Mouse (Mus musculus): ENCODE measurements around the gene Sh3pxd2a. TPM values are rescaled to one million over a fixed set of nuclear protein-coding genes. Genes with fewer than 3 reads are reported as not detected.

Sh3pxd2a gene
- polyA plus RNA-seq (2012; ENCODE audit: insufficient read depth, insufficient read length, missing spikeins), result 86.1 and 119 TPM in 2 replicates

- H3K4me3 ChIP-seq (ENCODE audit: insufficient read depth, low read depth, low read length), result peak within 1 kb of the TSS; percentile 68
- peak within 1 kb of the TSS; percentile 64 for H3K27ac ChIP-seq (replicated peaks; ENCODE audit: low read depth, low read length)
- peaks cover 18% of the 10 kb centered on the region for H3K4me1 ChIP-seq (ENCODE audit: control insufficient read depth, insufficient read depth, insufficient read length, low read length)
These were observed at the start of gene Sh3pxd2a for GRCm38 (mm10) chr19:47464304-47465241. Gene Sh3pxd2a, minus strand, starts transcription at chr19:47464401.

GRCm38 (mm10) chr19:47513618-47513897, 49.4 kb upstream of the Sh3pxd2a start:
- Histone ChIP-seq H3K27ac (replicated peaks; ENCODE audit: low read depth, low read length) (no peak overlapping the region), H3K4me1 (ENCODE audit: control insufficient read depth, insufficient read depth, insufficient read length, low read length) (peaks cover 23% of the 10 kb centered on the region), H3K4me3 (ENCODE audit: insufficient read depth, low read depth, low read length) (no peak overlapping the region)

- H3K4me3 ChIP-seq (ENCODE audit: insufficient read depth, low read depth, low read length), result no peak overlapping the region
- H3K27ac ChIP-seq (replicated peaks; ENCODE audit: low read depth, low read length), result no peak overlapping the region
- H3K4me1 ChIP-seq (ENCODE audit: control insufficient read depth, insufficient read depth, insufficient read length, low read length), result peaks cover 23% of the 10 kb centered on the region
These were observed 48.8 kb upstream of the Sh3pxd2a start for GRCm38 (mm10) chr19:47512794-47513617.

- Histone ChIP-seq H3K27ac (replicated peaks; ENCODE audit: low read depth, low read length) (peak overlapping the region; percentile 59), H3K4me1 (ENCODE audit: control insufficient read depth, insufficient read depth, insufficient read length, low read length) (peaks cover 23% of the 10 kb centered on the region), H3K4me3 (ENCODE audit: insufficient read depth, low read depth, low read length) (no peak overlapping the region)
These were observed 47.8 kb upstream of the Sh3pxd2a start for GRCm38 (mm10) chr19:47511958-47512357.

- Histone ChIP-seq H3K27ac (replicated peaks; ENCODE audit: low read depth, low read length) (peak overlapping the region; percentile 90), H3K4me1 (ENCODE audit: control insufficient read depth, insufficient read depth, insufficient read length, low read length) (peaks cover 23% of the 10 kb centered on the region), H3K4me3 (ENCODE audit: insufficient read depth, low read depth, low read length) (peak overlapping the region; percentile 14; the same call in 1 of the 2 replicates)
These were observed 47.1 kb upstream of the Sh3pxd2a start for GRCm38 (mm10) chr19:47511294-47511675.

- Histone ChIP-seq H3K27ac (replicated peaks; ENCODE audit: low read depth, low read length) (peak overlapping the region; percentile 90), H3K4me1 (ENCODE audit: control insufficient read depth, insufficient read depth, insufficient read length, low read length) (peaks cover 23% of the 10 kb centered on the region), H3K4me3 (ENCODE audit: insufficient read depth, low read depth, low read length) (peak overlapping the region; percentile 14; the same call in 1 of the 2 replicates)
These were observed 46.5 kb upstream of the Sh3pxd2a start for GRCm38 (mm10) chr19:47510473-47511293.

- peaks cover 23% of the 10 kb centered on the region for H3K4me1 ChIP-seq (ENCODE audit: control insufficient read depth, insufficient read depth, insufficient read length, low read length)
- H3K4me3 ChIP-seq (ENCODE audit: insufficient read depth, low read depth, low read length), result no peak overlapping the region
- peak overlapping the region; percentile 90 for H3K27ac ChIP-seq (replicated peaks; ENCODE audit: low read depth, low read length)
These were observed 45.9 kb upstream of the Sh3pxd2a start for GRCm38 (mm10) chr19:47510135-47510472.

GRCm38 (mm10) chr19:47508771-47509281, 44.6 kb upstream of the Sh3pxd2a start:
- Histone ChIP-seq H3K27ac (replicated peaks; ENCODE audit: low read depth, low read length) (peak overlapping the region; percentile 31), H3K4me1 (ENCODE audit: control insufficient read depth, insufficient read depth, insufficient read length, low read length) (peaks cover 23% of the 10 kb centered on the region), H3K4me3 (ENCODE audit: insufficient read depth, low read depth, low read length) (no peak overlapping the region)

- Histone ChIP-seq H3K4me1 (ENCODE audit: control insufficient read depth, insufficient read depth, insufficient read length, low read length) (peaks cover 23% of the 10 kb centered on the region), H3K4me3 (ENCODE audit: insufficient read depth, low read depth, low read length) (no peak overlapping the region), H3K27ac (replicated peaks; ENCODE audit: low read depth, low read length) (peak overlapping the region; percentile 31; the same call in 1 of the 2 replicates)
These were observed 44.0 kb upstream of the Sh3pxd2a start for GRCm38 (mm10) chr19:47508191-47508590.

- Histone ChIP-seq H3K27ac (replicated peaks; ENCODE audit: low read depth, low read length) (no peak overlapping the region), H3K4me1 (ENCODE audit: control insufficient read depth, insufficient read depth, insufficient read length, low read length) (peaks cover 22% of the 10 kb centered on the region), H3K4me3 (ENCODE audit: insufficient read depth, low read depth, low read length) (peak overlapping the region; percentile 1; the same call in 1 of the 2 replicates)
These were observed 43.2 kb upstream of the Sh3pxd2a start for GRCm38 (mm10) chr19:47507128-47508121.

- no peaks in the 10 kb centered on the region for H3K4me1 ChIP-seq (ENCODE audit: control insufficient read depth, insufficient read depth, insufficient read length, low read length)
- no peak overlapping the region for H3K4me3 ChIP-seq (ENCODE audit: insufficient read depth, low read depth, low read length)
- no peak overlapping the region for H3K27ac ChIP-seq (replicated peaks; ENCODE audit: low read depth, low read length)
These were observed 39.4 kb upstream of the Sh3pxd2a start for GRCm38 (mm10) chr19:47503625-47504024.

- no peaks in the 10 kb centered on the region for H3K4me1 ChIP-seq (ENCODE audit: control insufficient read depth, insufficient read depth, insufficient read length, low read length)
- H3K27ac ChIP-seq (replicated peaks; ENCODE audit: low read depth, low read length), result no peak overlapping the region
- no peak overlapping the region for H3K4me3 ChIP-seq (ENCODE audit: insufficient read depth, low read depth, low read length)
These were observed 38.4 kb upstream of the Sh3pxd2a start for GRCm38 (mm10) chr19:47502563-47502962.

- Histone ChIP-seq H3K4me3 (ENCODE audit: insufficient read depth, low read depth, low read length) (no peak overlapping the region), H3K4me1 (ENCODE audit: control insufficient read depth, insufficient read depth, insufficient read length, low read length) (no peaks in the 10 kb centered on the region), H3K27ac (replicated peaks; ENCODE audit: low read depth, low read length) (no peak overlapping the region)
These were observed 36.3 kb upstream of the Sh3pxd2a start for GRCm38 (mm10) chr19:47500389-47501011.

Data from brown adipose tissue, adult 24 weeks (tissue).